In genomic region chr8:84210167-84210791, GRCm38 (mm10) we compare ENCODE assay signal across 8 mouse cellular contexts. TPM values are rescaled to one million over a fixed set of nuclear protein-coding genes. Genes with fewer than 3 reads are reported as not detected.
DNase-seq lines count a peak whose midpoint lies in the region; ATAC-seq and TF ChIP-seq lines count a peak whose summit lies in the region.

No protein-coding gene starts in this region.

- H3K9me3 ChIP-seq in forebrain, embryonic 10.5 days, result no peaks in the 10 kb centered on the region
- H3K9me3 ChIP-seq in heart, embryonic 15.5 days (replicated peaks), result no peaks in the 10 kb centered on the region
- H3K9me3 ChIP-seq in lung, embryonic 14.5 days (ENCODE audit: low read depth, low read length), result no peaks in the 10 kb centered on the region

- peaks cover 6% of the 10 kb centered on the region; the same call in 1 of the 2 replicates for H3K4me1 ChIP-seq in bone marrow, adult 2 months (ENCODE audit: control insufficient read depth, insufficient read depth, low read length)
- peaks cover 28% of the 10 kb centered on the region for H3K4me1 ChIP-seq in forebrain, embryonic 10.5 days
- H3K4me1 ChIP-seq in heart, embryonic 15.5 days (replicated peaks), result peaks cover 41% of the 10 kb centered on the region
- H3K4me1 ChIP-seq in lung, embryonic 14.5 days (ENCODE audit: insufficient read depth), result no peaks in the 10 kb centered on the region

- H3K27me3 ChIP-seq in forebrain, embryonic 10.5 days (ENCODE audit: poor library complexity, severe bottlenecking), result no peaks in the 10 kb centered on the region
- H3K27me3 ChIP-seq in heart, embryonic 15.5 days, result no peaks in the 10 kb centered on the region
- no peaks in the 10 kb centered on the region for H3K27me3 ChIP-seq in lung, embryonic 14.5 days (ENCODE audit: insufficient read depth, low read length)

- no peak overlapping the region for H3K4me3 ChIP-seq in bone marrow, adult 2 months (replicated peaks; ENCODE audit: control insufficient read depth, low read depth, low read length)
- peak overlapping the region; percentile 23; the same call in 1 of the 2 replicates for H3K4me3 ChIP-seq in forebrain, embryonic 10.5 days
- H3K4me3 ChIP-seq in heart, embryonic 15.5 days, result no peak overlapping the region
- no peak overlapping the region for H3K4me3 ChIP-seq in lung, embryonic 14.5 days (ENCODE audit: low read depth, low read length)

- H3K27ac ChIP-seq in bone marrow, adult 2 months (ENCODE audit: control insufficient read depth, insufficient read depth, low read depth, low read length, poor library complexity), result 0 out of 2 replicates have a peak overlapping the region, but pooled peaks have one; percentile 4
- no peak overlapping the region; the same call in 1 of the 2 replicates for H3K27ac ChIP-seq in forebrain, embryonic 10.5 days
- peak overlapping the region; percentile 22; the same call in 1 of the 2 replicates for H3K27ac ChIP-seq in heart, embryonic 15.5 days
- no peak overlapping the region for H3K27ac ChIP-seq in lung, embryonic 14.5 days (ENCODE audit: low read depth)

- peaks cover 75% of the 10 kb centered on the region for H3K36me3 ChIP-seq in forebrain, embryonic 10.5 days (replicated peaks)
- peaks cover 73% of the 10 kb centered on the region for H3K36me3 ChIP-seq in heart, embryonic 15.5 days
- H3K36me3 ChIP-seq in lung, embryonic 14.5 days (ENCODE audit: insufficient read depth), result peaks cover 82% of the 10 kb centered on the region

- 55% methylated on average over 34 of the region's 34 CpGs for WGBS in bone marrow, adult 2 months
- 54% methylated on average over 34 of the region's 34 CpGs for WGBS in forebrain, embryonic 10.5 days
- 55% methylated on average over 34 of the region's 34 CpGs for WGBS in heart, embryonic 15.5 days
- WGBS in lung, embryonic 14.5 days, result 54% methylated on average over 34 of the region's 34 CpGs

- DNase-seq in CD8-positive naive resting alpha-beta T cell, adult 2 months (ENCODE audit: low read depth in 2 of 2, low spot score in 2 of 2), result peak; percentile 86 to 87
- DNase-seq in forebrain, embryonic 10.5 days (ENCODE audit: extremely low spot score, low spot score), result peak; percentile 81
- peak; percentile 90 to 92 for DNase-seq in kidney, postnatal 4 days
- DNase-seq in lung, embryonic 14.5 days, result peak; percentile 93
- peak; percentile 77 for DNase-seq in ovary, postnatal 14 days (ENCODE audit: low spot score)
- DNase-seq in thymus, postnatal 10 days (ENCODE audit: low spot score in 2 of 2), result peak; percentile 75 to 93

- TF ChIP-seq POLR2A in bone marrow, adult 2 months (IDR thresholded peaks at IDR 0.05; ENCODE audit: borderline replicate concordance, control insufficient read depth, low read depth, low read length), result no peak

- no peak overlapping the region for H3K9ac ChIP-seq in heart, embryonic 15.5 days
- H3K9ac ChIP-seq in lung, embryonic 14.5 days, result no peak overlapping the region

- peak; percentile 25; the same call in 1 of the 2 replicates for ATAC-seq in heart, embryonic 15.5 days (replicated peaks; ENCODE audit: insufficient number of reproducible peaks, insufficient read depth, low FRiP score, low read depth)
- peak; percentile 45; the same call in 1 of the 2 replicates for ATAC-seq in lung, embryonic 14.5 days (ENCODE audit: insufficient read depth)

- TF ChIP-seq CTCF in bone marrow, adult 2 months (IDR thresholded peaks at IDR 0.05; ENCODE audit: control insufficient read depth, insufficient read depth, low read length), result peak; percentile 86
- peak; percentile 94 for TF ChIP-seq CTCF in lung, embryonic 14.5 days (IDR thresholded peaks at IDR 0.05; ENCODE audit: low read depth)

- H3K4me2 ChIP-seq in heart, embryonic 15.5 days, result 0 out of 2 replicates have a peak overlapping the region, but pooled peaks have one; percentile 16
- no peak overlapping the region for H3K4me2 ChIP-seq in lung, embryonic 14.5 days

RNA-seq across cellular contexts. Expression of gene Nanos3, which starts 25.3 kb away (rescaled TPM):
- 3.0 TPM in 1 of 2 replicates, not detected in the other for polyA plus RNA-seq in bone marrow, adult 2 months (2011; ENCODE audit: insufficient read depth, insufficient read length, low replicate concordance, missing spikeins)
- 2.6 and 3.7 TPM in 2 replicates for polyA plus RNA-seq in forebrain, embryonic 10.5 days (2016; fragmentation: Nextera tagmentation; extraction: Ambion mirVana)
- 1.4 and 1.6 TPM in 2 replicates for polyA plus RNA-seq in heart, embryonic 15.5 days (2015; fragmentation: Nextera tagmentation; extraction: Ambion mirVana)
- 2.8 and 4.2 TPM in 2 replicates for polyA plus RNA-seq in lung, embryonic 14.5 days (2014; fragmentation: Nextera tagmentation; extraction: Ambion mirVana)

RNA-seq across cellular contexts. Expression of gene Zswim4, which starts 26.6 kb away (rescaled TPM):
- 2.0 and 4.0 TPM in 2 replicates for polyA plus RNA-seq in bone marrow, adult 2 months (2011; ENCODE audit: insufficient read depth, insufficient read length, low replicate concordance, missing spikeins)
- polyA plus RNA-seq in forebrain, embryonic 10.5 days (2016; fragmentation: Nextera tagmentation; extraction: Ambion mirVana), result 28.6 and 31.4 TPM in 2 replicates
- 7.6 and 9.7 TPM in 2 replicates for polyA plus RNA-seq in heart, embryonic 15.5 days (2015; fragmentation: Nextera tagmentation; extraction: Ambion mirVana)
- 13.9 and 14.4 TPM in 2 replicates for polyA plus RNA-seq in lung, embryonic 14.5 days (2014; fragmentation: Nextera tagmentation; extraction: Ambion mirVana)

RNA-seq across cellular contexts. Expression of gene D8Ertd738e, which starts 39.2 kb away (rescaled TPM):
- polyA plus RNA-seq in bone marrow, adult 2 months (2011; ENCODE audit: insufficient read depth, insufficient read length, low replicate concordance, missing spikeins), result 101 and 196 TPM in 2 replicates
- 386 and 390 TPM in 2 replicates for polyA plus RNA-seq in forebrain, embryonic 10.5 days (2016; fragmentation: Nextera tagmentation; extraction: Ambion mirVana)
- 290 and 291 TPM in 2 replicates for polyA plus RNA-seq in heart, embryonic 15.5 days (2015; fragmentation: Nextera tagmentation; extraction: Ambion mirVana)
- 377 and 384 TPM in 2 replicates for polyA plus RNA-seq in lung, embryonic 14.5 days (2014; fragmentation: Nextera tagmentation; extraction: Ambion mirVana)

RNA-seq across cellular contexts. Expression of gene Mri1, which starts 46.8 kb away (rescaled TPM):
- 11.1 and 26.0 TPM in 2 replicates for polyA plus RNA-seq in bone marrow, adult 2 months (2011; ENCODE audit: insufficient read depth, insufficient read length, low replicate concordance, missing spikeins)
- polyA plus RNA-seq in forebrain, embryonic 10.5 days (2016; fragmentation: Nextera tagmentation; extraction: Ambion mirVana), result 65.2 and 71.3 TPM in 2 replicates
- polyA plus RNA-seq in heart, embryonic 15.5 days (2015; fragmentation: Nextera tagmentation; extraction: Ambion mirVana), result 36.1 and 42.7 TPM in 2 replicates
- polyA plus RNA-seq in lung, embryonic 14.5 days (2014; fragmentation: Nextera tagmentation; extraction: Ambion mirVana), result 67.4 and 72.8 TPM in 2 replicates

RNA-seq across cellular contexts. Expression of gene Ccdc130, which starts 59.9 kb away (rescaled TPM):
- 9.4 and 27.9 TPM in 2 replicates for polyA plus RNA-seq in bone marrow, adult 2 months (2011; ENCODE audit: insufficient read depth, insufficient read length, low replicate concordance, missing spikeins)
- 21.6 and 23.5 TPM in 2 replicates for polyA plus RNA-seq in forebrain, embryonic 10.5 days (2016; fragmentation: Nextera tagmentation; extraction: Ambion mirVana)
- 15.2 and 15.7 TPM in 2 replicates for polyA plus RNA-seq in heart, embryonic 15.5 days (2015; fragmentation: Nextera tagmentation; extraction: Ambion mirVana)
- 18.5 and 20.4 TPM in 2 replicates for polyA plus RNA-seq in lung, embryonic 14.5 days (2014; fragmentation: Nextera tagmentation; extraction: Ambion mirVana)

Comparison
In these comparisons a context has a peak if more than half of its experiments do, and no peak if none do; other contexts are left out.
1. H3K27ac ChIP-seq: peak in bone marrow, adult 2 months (single experiment) and heart, embryonic 15.5 days (single experiment); none in forebrain, embryonic 10.5 days (single experiment) and lung, embryonic 14.5 days (single experiment).
2. Peak in every context shown above with its lines, with median percentiles within 50 percentile points of each other: DNase-seq.